Mouse (Mus musculus) MEL (cell line): ENCODE results near the gene Gk. TPM values are rescaled to one million over a fixed set of nuclear protein-coding genes. Genes with fewer than 3 reads are reported as not detected.

Experiments
- DNase-seq: peaks from one replicate; pipeline ENCODE4 v3.0.0; 2011; ENCODE audit warnings: low read depth, low spot score
- H3K27ac ChIP-seq: 2 replicates; pipeline ENCODE4 v1.5.1; 2012; ENCODE audit warnings: low read depth, mild to moderate bottlenecking, control low read depth, low read length, moderate library complexity; ENCODE audit not compliant: control insufficient read depth
- H3K27me3 ChIP-seq, 2 experiments: fragments of 150-350 bp in 1 of 2; sonication (generic) in 1 of 2; 2 replicates each; pipeline ENCODE4 v1.6.1; 2012; ENCODE audit warnings: low read length in 2 of 2, mild to moderate bottlenecking in 2 of 2, improper control_type of control experiment in 1 of 2, moderate library complexity in 1 of 2; ENCODE audit not compliant: insufficient read depth in 2 of 2, control insufficient read depth in 1 of 2
- H3K36me3 ChIP-seq, 2 experiments: 2 replicates each; pipeline ENCODE4 v1.6.1; 2012 to 2014; ENCODE audit warnings: low read length in 2 of 2, improper control_type of control experiment in 1 of 2, inconsistent platforms in 1 of 2, mild to moderate bottlenecking in 1 of 2; ENCODE audit not compliant: insufficient read depth in 2 of 2, control insufficient read depth in 1 of 2
- H3K4me1 ChIP-seq, 2 experiments: fragments of 150-350 bp in 1 of 2; sonication (generic) in 1 of 2; 2 replicates each; pipeline ENCODE4 v1.6.1; 2012; ENCODE audit warnings: low read length in 2 of 2, improper control_type of control experiment in 1 of 2, mild to moderate bottlenecking in 1 of 2; ENCODE audit not compliant: insufficient read depth in 2 of 2, control insufficient read depth in 1 of 2
- H3K4me3 ChIP-seq, 2 experiments: fragments of 150-350 bp in 1 of 2; sonication (generic) in 1 of 2; 2 replicates each; pipeline ENCODE4 v1.5.1; 2012; ENCODE audit warnings: low read depth in 2 of 2, low read length in 2 of 2, mild to moderate bottlenecking in 2 of 2, moderate library complexity in 2 of 2, control low read depth in 1 of 2, improper control_type of control experiment in 1 of 2; ENCODE audit not compliant: control insufficient read depth in 1 of 2, insufficient read depth in 1 of 2
- H3K79me2 ChIP-seq: 2 replicates; pipeline ENCODE4 v1.6.1; 2012; ENCODE audit warnings: mild to moderate bottlenecking, low read length, moderate library complexity; ENCODE audit not compliant: control insufficient read depth, poor library complexity, insufficient read depth
- H3K9ac ChIP-seq: 2 replicates; pipeline ENCODE4 v1.6.1; 2012; ENCODE audit warnings: low read depth, mild to moderate bottlenecking, control low read depth, low read length, moderate library complexity; ENCODE audit not compliant: control insufficient read depth, poor library complexity, severe bottlenecking
- H3K9me3 ChIP-seq: fragments of 150-350 bp; sonication (generic); replicated peaks from 2 replicates; pipeline ENCODE4 v1.6.1; 2012; ENCODE audit warnings: mild to moderate bottlenecking, low read length, improper control_type of control experiment, moderate library complexity; ENCODE audit not compliant: insufficient read depth
- CTCF ChIP-seq, 3 experiments: IDR thresholded peaks in 2 of 3; conservative IDR thresholded peaks in 1 of 3; 2 replicates each; pipeline ENCODE4 v1.5.1; 2011 to 2012; ENCODE audit warnings: low read length in 3 of 3, low read depth in 2 of 3, mild to moderate bottlenecking in 2 of 3, improper control_type of control experiment in 1 of 3, inconsistent platforms in 1 of 3, mixed read lengths in 1 of 3, moderate library complexity in 1 of 3; ENCODE audit not compliant: control insufficient read depth in 1 of 3, insufficient read depth in 1 of 3, poor library complexity in 1 of 3, severe bottlenecking in 1 of 3
- POLR2A ChIP-seq, 2 experiments: IDR thresholded peaks; 2 replicates each; pipeline ENCODE4 v1.6.1; 2011 to 2012; ENCODE audit warnings: low read length in 2 of 2, mild to moderate bottlenecking in 2 of 2, control low read depth in 1 of 2, improper control_type of control experiment in 1 of 2, low read depth in 1 of 2, moderate library complexity in 1 of 2; ENCODE audit not compliant: control insufficient read depth in 1 of 2, insufficient read depth in 1 of 2, poor library complexity in 1 of 2
- RAD21 ChIP-seq: IDR thresholded peaks from 2 replicates; pipeline ENCODE4 v1.6.1; 2011; ENCODE audit warnings: mild to moderate bottlenecking, low read depth, low read length, improper control_type of control experiment
- SMC3 ChIP-seq: IDR thresholded peaks from 2 replicates; pipeline ENCODE4 v1.6.1; 2011; ENCODE audit warnings: low read depth, low read length, improper control_type of control experiment
- USF1 ChIP-seq: IDR thresholded peaks from 2 replicates; pipeline ENCODE4 v1.6.1; 2014; ENCODE audit warnings: low read depth, mild to moderate bottlenecking, inconsistent platforms, low read length, improper control_type of control experiment, moderate library complexity
- ZC3H11A ChIP-seq: IDR thresholded peaks from 2 replicates; pipeline ENCODE4 v1.6.1; 2012; ENCODE audit warnings: low read depth, mild to moderate bottlenecking, inconsistent platforms, low read length, improper control_type of control experiment
- polyA plus RNA-seq, 2 experiments: library from polyadenylated mRNA; stranded (reverse) in 1 of 2; unstranded in 1 of 2; fragments of >175 nt in 1 of 2; fragments of >200 nt in 1 of 2; gene quantifications; 2 replicates each; pipeline versions ENCODE4 v1.2.1 to v1.2.4; 2012; ENCODE audit warnings: low replicate concordance in 2 of 2, low read depth in 1 of 2; ENCODE audit not compliant: insufficient read length in 2 of 2, insufficient read depth in 1 of 2, missing spikeins in 1 of 2
- total RNA-seq: library from RNA; depleted of rRNA; stranded (reverse); fragments of 300-350 nt; gene quantifications from 2 replicates; pipeline ENCODE4 v1.2.3, GENCODE M21; 2012; rRNA removed

Gene Gk
- total and polyA plus RNA-seq, 3 experiments = 7.8 to 13.2 TPM; not detected in 1

DNA sequence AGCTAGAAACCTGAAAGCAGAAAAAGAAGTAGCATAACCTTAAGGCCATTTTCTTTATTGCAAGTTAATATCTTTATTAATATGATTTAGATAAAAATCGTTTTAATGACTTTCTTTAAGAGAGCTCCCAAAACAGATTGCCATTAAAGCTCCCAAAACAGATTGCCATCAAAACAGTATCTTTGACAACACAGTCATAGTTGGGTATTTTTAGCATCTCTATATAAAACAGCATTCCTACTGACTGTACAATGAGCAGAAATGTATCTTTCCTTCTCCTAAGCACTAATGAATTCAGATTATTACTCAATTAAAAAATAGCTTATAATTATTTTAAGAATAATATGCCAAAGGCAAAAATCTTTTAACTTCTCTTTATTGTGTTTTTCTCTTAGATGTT lies 94.5 kb downstream of the Gk start:
- Histone ChIP-seq H3K4me3 (no peak overlapping the region), H3K27me3 (no peaks in the 10 kb centered on the region), H3K9me3 (no peaks in the 10 kb centered on the region), H3K9ac (no peak overlapping the region), H3K36me3 (no peaks in the 10 kb centered on the region), H3K4me1 (no peaks in the 10 kb centered on the region), H3K79me2 (no peaks in the 10 kb centered on the region), H3K27ac (no peak overlapping the region)
- TF ChIP-seq USF1 = no peak
- no peak for DNase-seq

DNA sequence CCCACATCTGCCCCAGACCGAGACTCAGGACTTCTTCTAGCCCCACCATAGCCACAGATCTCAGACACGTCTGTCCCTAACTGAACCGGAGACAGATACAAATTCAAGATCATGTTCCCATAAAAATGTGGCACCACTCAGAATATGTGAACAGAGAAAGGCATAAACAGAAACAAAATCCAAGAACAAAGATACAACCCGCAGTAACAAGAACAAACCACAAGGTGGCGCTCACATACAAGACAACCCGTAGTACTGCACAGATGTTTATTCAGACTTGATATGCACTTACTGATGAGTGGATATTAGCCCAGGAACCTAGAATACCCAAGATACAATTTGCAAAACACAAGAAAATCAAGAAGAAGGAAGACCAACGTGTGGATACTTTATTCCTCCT lies 99.8 kb downstream of the Gk start:
- Histone ChIP-seq H3K27me3 (no peaks in the 10 kb centered on the region), H3K36me3 (no peaks in the 10 kb centered on the region), H3K27ac (no peak overlapping the region), H3K79me2 (no peaks in the 10 kb centered on the region), H3K9me3 (no peaks in the 10 kb centered on the region), H3K4me1 (no peaks in the 10 kb centered on the region), H3K9ac (no peak overlapping the region), H3K4me3 (no peak overlapping the region)
- TF ChIP-seq SMC3 (peak; percentile 87), POLR2A (IDR thresholded peaks at IDR 0.05; ENCODE audit: control insufficient read depth in 1 of 2, insufficient read depth in 1 of 2, low read depth in 1 of 2, low read length in 2 of 2, poor library complexity in 1 of 2) (no peak), ZC3H11A (peak; percentile 85), CTCF (IDR thresholded peaks at IDR 0.05 in 2 of 3, conservative IDR thresholded peaks at IDR 0.05 in 1 of 3; ENCODE audit: control insufficient read depth in 1 of 3, insufficient read depth in 1 of 3, low read depth in 2 of 3, low read length in 3 of 3, poor library complexity in 1 of 3, severe bottlenecking in 1 of 3) (peak; percentile 40 to 79 (median 42)), RAD21 (peak; percentile 82)
- DNase-seq = peak; percentile 63

Other genes starting within 250 kb of the Gk start
- 5.2 and 7.3 TPM in 2 replicates for gene Tab3, start 202.8 kb downstream of the Gk start, total RNA-seq
- 10 to 100 TPM in 1 of 2 experiments, not detected in 1; 12.8 TPM for gene Tab3, start 202.8 kb downstream of the Gk start, polyA plus RNA-seq
- 1.2 and 1.3 TPM in 2 replicates for gene 5430427O19Rik, start 93.5 kb upstream of the Gk start, total RNA-seq
- gene 5430427O19Rik, start 93.5 kb upstream of the Gk start, polyA plus RNA-seq = 1 to 10 TPM in 1 of 2 experiments, not detected in 1; 1.7 TPM